Mouse (Mus musculus): Measurements from ENCODE around the gene Cox8b.
"Not testable (repeated sequence)": the region's sequence is repeated elsewhere in the genome, so short reads cannot be mapped to it uniquely, and the experiment has no call there.

The Cox8b gene

GRCm38 (mm10) chr7:140912846-140913482 lies 12.7 kb upstream of the Cox8b start:
- peak in 1 of 2 experiments; percentile 6 for DNase-seq

- peak in 1 of 2 experiments; percentile 13 for DNase-seq
These were observed 12.0 kb upstream of the Cox8b start for GRCm38 (mm10) chr7:140912293-140912692.

GRCm38 (mm10) chr7:140908634-140909107 lies 8.4 kb upstream of the Cox8b start:
- DNase-seq = peak; percentile 79 to 86

GRCm38 (mm10) chr7:140908181-140908580 lies 7.9 kb upstream of the Cox8b start:
- peak in 1 of 2 experiments; percentile 35 for DNase-seq

- no peak for DNase-seq
These were observed 7.5 kb upstream of the Cox8b start for GRCm38 (mm10) chr7:140907697-140908096.

GRCm38 (mm10) chr7:140907131-140907530 lies 6.9 kb upstream of the Cox8b start:
- no peak for DNase-seq

GRCm38 (mm10) chr7:140905642-140906081 lies 5.4 kb upstream of the Cox8b start:
- no peak for DNase-seq

GRCm38 (mm10) chr7:140903212-140903611 lies 3.0 kb upstream of the Cox8b start:
- peak; percentile 71 to 83 for DNase-seq

- DNase-seq = no peak
These were observed 2.0 kb upstream of the Cox8b start for GRCm38 (mm10) chr7:140902036-140902875.

- no peak for DNase-seq
These were observed 1.1 kb downstream of the Cox8b start for GRCm38 (mm10) chr7:140899121-140899520.

- DNase-seq = no peak
These were observed 2.4 kb downstream of the Cox8b start for GRCm38 (mm10) chr7:140897863-140898262.

GRCm38 (mm10) chr7:140894611-140895010 lies 5.6 kb downstream of the Cox8b start:
- no peak for DNase-seq

- no peak for DNase-seq
These were observed 6.2 kb downstream of the Cox8b start for GRCm38 (mm10) chr7:140894031-140894430.

- DNase-seq = not testable (repeated sequence)
These were observed 9.6 kb downstream of the Cox8b start for GRCm38 (mm10) chr7:140890636-140891035.

GRCm38 (mm10) chr7:140882469-140882803 lies 17.8 kb downstream of the Cox8b start:
- DNase-seq = no peak

GRCm38 (mm10) chr7:140881696-140882468 lies 18.4 kb downstream of the Cox8b start, which contains the start of the genes Psmd13 and Sirt3:
Gene Psmd13 (plus strand): TSS chr7:140881968.
Gene Sirt3 (minus strand): TSS chr7:140882309.
- peak; percentile 95 for DNase-seq

GRCm38 (mm10) chr7:140880865-140881515 lies 19.3 kb downstream of the Cox8b start:
- no peak for DNase-seq

GRCm38 (mm10) chr7:140880419-140880818 lies 19.8 kb downstream of the Cox8b start:
- no peak for DNase-seq

GRCm38 (mm10) chr7:140879355-140879754 lies 20.9 kb downstream of the Cox8b start:
- DNase-seq = no peak

- DNase-seq = peak in 1 of 2 experiments; percentile 26
These were observed 22.9 kb downstream of the Cox8b start for GRCm38 (mm10) chr7:140877364-140877763.

GRCm38 (mm10) chr7:140874224-140874623 lies 26.0 kb downstream of the Cox8b start:
- no peak for DNase-seq

- DNase-seq = no peak
These were observed 35.5 kb downstream of the Cox8b start for GRCm38 (mm10) chr7:140864761-140865160.

GRCm38 (mm10) chr7:140860728-140861127 lies 39.5 kb downstream of the Cox8b start:
- no peak for DNase-seq
